Comparison of ENCODE assay signal across 8 mouse cellular contexts in genomic region chr15:103176874-103177421, GRCm38 (mm10). TPM values are rescaled to one million over a fixed set of nuclear protein-coding genes. Genes with fewer than 3 reads are reported as not detected.
DNase-seq lines count a peak whose midpoint lies in the region; ATAC-seq lines count a peak whose summit lies in the region.

No protein-coding gene starts in this region.

- peak; percentile 59 for DNase-seq in Muller cell, postnatal 12 days (ENCODE audit: inconsistent ontology term)
- DNase-seq in cerebellum, postnatal 10 days = peak; percentile 97 to 99
- DNase-seq in frontal cortex, postnatal 25 days (ENCODE audit: low spot score in 2 of 2) = peak; percentile 91 to 94
- peak; percentile 86 to 91 for DNase-seq in layer of hippocampus, postnatal 14 days (ENCODE audit: low spot score in 2 of 2)
- DNase-seq in lung, postnatal 10 days = peak; percentile 93
- DNase-seq in ovary, postnatal 14 days (ENCODE audit: low spot score) = peak; percentile 95
- DNase-seq in thymus, postnatal 10 days (ENCODE audit: low spot score in 2 of 2) = peak; percentile 75 to 94

- H3K27me3 ChIP-seq in hindbrain, embryonic 13.5 days = peaks cover 97% of the 10 kb centered on the region

- no peak overlapping the region for H3K27ac ChIP-seq in hindbrain, embryonic 13.5 days

- no peaks in the 10 kb centered on the region for H3K9me3 ChIP-seq in hindbrain, embryonic 13.5 days

- H3K4me3 ChIP-seq in hindbrain, embryonic 13.5 days = no peak overlapping the region

- H3K36me3 ChIP-seq in hindbrain, embryonic 13.5 days = no peaks in the 10 kb centered on the region

- H3K4me1 ChIP-seq in hindbrain, embryonic 13.5 days (replicated peaks) = peaks cover 16% of the 10 kb centered on the region

- 0 out of 2 replicates have a peak overlapping the region, but pooled peaks have one; percentile 24 for H3K9ac ChIP-seq in hindbrain, embryonic 13.5 days

- peak; percentile 75 for ATAC-seq in hindbrain, embryonic 13.5 days (ENCODE audit: low FRiP score)

- 2% methylated on average over 18 of the region's 18 CpGs for WGBS in hindbrain, embryonic 13.5 days

- 0 out of 2 replicates have a peak overlapping the region, but pooled peaks have one; percentile 17 for H3K4me2 ChIP-seq in hindbrain, embryonic 13.5 days

RNA-seq across cellular contexts. Expression of gene Smug1, which starts 10.1 kb away (rescaled TPM):
- polyA plus RNA-seq in hindbrain, embryonic 13.5 days (2015; fragmentation: Nextera tagmentation; extraction: Ambion mirVana) = 40.7 and 41.2 TPM in 2 replicates
- 10 to 100 TPM; 14.5 to 15.4 TPM for total RNA-seq in layer of hippocampus, postnatal 14 days (2021)
